Mouse (Mus musculus) layer of hippocampus, adult 8-10 months (tissue): ENCODE measurements around the gene Tdrd3. TPM values are rescaled to one million over a fixed set of nuclear protein-coding genes. Genes with fewer than 3 reads are reported as not detected.
A peak's percentile ranks its signal among the peaks of the same experiment; 100 is the strongest.

ENCODE experiments used
- DNase-seq, 2 experiments: peaks; one replicate each; pipeline ENCODE4 v3.0.0; 2022; ENCODE audit warnings: low spot score in 2 of 2
- total RNA-seq, 4 experiments: library from RNA; stranded (reverse); gene quantifications; 2 replicates each; pipeline ENCODE4 v1.2.4; 2022

The Tdrd3 gene
- total RNA-seq, 4 experiments from 2014 or later, result 28.0 to 30.4 (median 28.6) TPM

- DNase-seq, result peak; percentile 41 to 56
These were observed 149.8 kb downstream of the Tdrd3 start for GRCm38 (mm10) chr14:87566211-87566610.

- no peak for DNase-seq
These were observed 150.6 kb downstream of the Tdrd3 start for GRCm38 (mm10) chr14:87567034-87567461.

GRCm38 (mm10) chr14:87567626-87568446 lies 151.4 kb downstream of the Tdrd3 start:
- peak; percentile 22 to 50 for DNase-seq

- DNase-seq, result peak in 1 of 2 experiments; percentile 66
These were observed 152.0 kb downstream of the Tdrd3 start for GRCm38 (mm10) chr14:87568447-87568908.

GRCm38 (mm10) chr14:87569471-87569870 lies 153.0 kb downstream of the Tdrd3 start:
- no peak for DNase-seq

- DNase-seq, result no peak
These were observed 156.0 kb downstream of the Tdrd3 start for GRCm38 (mm10) chr14:87572453-87572852.

GRCm38 (mm10) chr14:87582610-87583009 lies 166.2 kb downstream of the Tdrd3 start:
- DNase-seq, result no peak
